Mouse (Mus musculus) midbrain, embryonic 13.5 days (tissue): ENCODE measurements around the gene Sdk1. TPM values are rescaled to one million over a fixed set of nuclear protein-coding genes. Genes with fewer than 3 reads are reported as not detected.
"Not testable (repeated sequence)": the region's sequence is repeated elsewhere in the genome, so short reads cannot be mapped to it uniquely, and the experiment has no call there.

ENCODE experiments used
- ATAC-seq: fragments of 200-750 bp; cut with Nextera tagmentation; 2 replicates; pipeline ENCODE4 v1.8.0; 2017; ENCODE audit warnings: mild to moderate bottlenecking, moderate TSS enrichment, moderate library complexity
- H3K27ac ChIP-seq: fragments of 300-500 bp; sonication (generic); 2 replicates; pipeline ENCODE4 v1.5.1; 2015; ENCODE audit warnings: inconsistent platforms, mild to moderate bottlenecking, moderate library complexity
- H3K27me3 ChIP-seq: fragments of 300-500 bp; sonication (generic); 2 replicates; pipeline ENCODE4 v1.6.1; 2015; ENCODE audit warnings: mild to moderate bottlenecking, inconsistent platforms
- H3K36me3 ChIP-seq: fragments of 300-500 bp; sonication (generic); 2 replicates; pipeline ENCODE4 v1.6.1; 2015; ENCODE audit warnings: mild to moderate bottlenecking, inconsistent platforms
- H3K4me1 ChIP-seq: fragments of 300-500 bp; sonication (generic); replicated peaks from 2 replicates; pipeline ENCODE4 v1.6.1; 2015; ENCODE audit warnings: inconsistent platforms
- H3K4me2 ChIP-seq: fragments of 300-500 bp; sonication (generic); replicated peaks from 2 replicates; pipeline ENCODE4 v1.6.1; 2015; ENCODE audit warnings: moderate library complexity, mild to moderate bottlenecking, inconsistent platforms
- H3K4me3 ChIP-seq: fragments of 300-500 bp; sonication (generic); replicated peaks from 2 replicates; pipeline ENCODE4 v1.5.1; 2015; ENCODE audit warnings: mild to moderate bottlenecking, inconsistent platforms
- H3K9ac ChIP-seq: fragments of 300-500 bp; sonication (generic); replicated peaks from 2 replicates; pipeline ENCODE4 v1.6.1; 2015; ENCODE audit warnings: mild to moderate bottlenecking, inconsistent platforms
- H3K9me3 ChIP-seq: fragments of 300-500 bp; sonication (generic); 2 replicates; pipeline ENCODE4 v1.6.1; 2016; ENCODE audit warnings: mild to moderate bottlenecking, inconsistent platforms
- WGBS: fragments of 180-500 bp; shearing (Covaris S2); methylation state at CpG from one replicate; pipeline ENCODE4 v1.1.7; 2015; 5-methylcytosine and 5-hydroxymethylcytosine counted together
- polyA plus RNA-seq: library from polyadenylated mRNA; unstranded; fragments of >200 nt; fragmentation: Nextera tagmentation; extraction: Ambion mirVana; gene quantifications from 2 replicates; pipeline ENCODE4 v1.2.1, GENCODE M21; 2015

Gene Sdk1
- polyA plus RNA-seq, 1 experiment from 2014 or later: 2.0 TPM

DNA sequence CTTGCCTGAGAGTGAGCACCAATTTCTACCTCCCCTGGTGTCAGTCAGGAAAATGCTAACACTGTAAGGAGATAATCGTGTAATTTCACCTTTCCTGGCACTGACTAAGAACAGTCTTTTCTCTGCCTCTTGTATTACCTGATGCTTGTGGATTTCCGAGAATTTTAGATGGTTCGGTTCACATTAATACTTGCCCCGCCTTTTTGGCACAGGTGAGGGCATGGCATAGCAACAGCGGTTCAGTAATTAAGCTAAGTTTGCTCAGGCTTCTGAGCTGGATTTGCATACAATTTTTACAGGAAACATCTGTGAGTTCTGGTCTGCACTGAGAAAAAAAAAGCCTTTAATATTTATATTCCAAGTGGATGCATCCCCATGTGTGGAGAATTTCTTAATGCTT is 350.0 kb downstream of the Sdk1 start:
- Histone ChIP-seq H3K27ac (no peak overlapping the region), H3K4me2 (no peak overlapping the region), H3K36me3 (no peaks in the 10 kb centered on the region), H3K9me3 (0 out of 2 replicates have a peak, but pooled peaks cover 3% of the 10 kb centered on the region), H3K4me3 (no peak overlapping the region), H3K27me3 (no peaks in the 10 kb centered on the region), H3K4me1 (no peaks in the 10 kb centered on the region), H3K9ac (no peak overlapping the region)
- 86% methylated on average over 5 of the region's 5 CpGs for WGBS
- ATAC-seq: no peak

DNA sequence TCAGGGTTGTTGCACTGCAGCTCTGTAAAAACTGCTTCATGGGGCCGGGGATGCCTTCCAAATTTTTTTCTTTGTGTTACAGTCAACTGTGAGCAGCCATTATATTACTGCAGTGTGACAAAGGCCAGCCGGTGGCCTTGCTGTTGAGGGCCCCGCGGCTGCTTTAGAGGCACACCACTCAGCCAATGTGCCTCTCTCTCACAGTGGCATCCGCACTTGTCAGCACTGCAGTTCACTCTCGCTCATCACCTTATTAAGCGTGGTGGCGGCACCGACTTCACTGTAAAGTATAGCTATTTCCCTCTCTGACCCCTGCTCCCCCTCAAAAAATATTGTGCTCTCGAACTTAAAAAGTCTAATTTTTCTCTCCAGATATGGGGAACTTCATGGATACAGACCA is 371.4 kb downstream of the Sdk1 start:
- Histone ChIP-seq H3K4me3 (no peak overlapping the region), H3K9ac (no peak overlapping the region), H3K27ac (no peak overlapping the region), H3K27me3 (no peaks in the 10 kb centered on the region), H3K9me3 (no peaks in the 10 kb centered on the region), H3K4me1 (peaks cover 4% of the 10 kb centered on the region; the same call in 1 of the 2 replicates), H3K4me2 (no peak overlapping the region), H3K36me3 (no peaks in the 10 kb centered on the region)
- ATAC-seq: no peak
- WGBS: 71% methylated on average over 10 of the region's 10 CpGs

- Histone ChIP-seq H3K4me2 (no peak overlapping the region), H3K27ac (no peak overlapping the region), H3K9me3 (no peaks in the 10 kb centered on the region), H3K36me3 (no peaks in the 10 kb centered on the region), H3K9ac (no peak overlapping the region), H3K27me3 (no peaks in the 10 kb centered on the region), H3K4me3 (no peak overlapping the region), H3K4me1 (peaks cover 11% of the 10 kb centered on the region)
- 66% methylated on average over 7 of the region's 7 CpGs for WGBS
- ATAC-seq: no peak
These were observed 374.5 kb downstream of the Sdk1 start for GRCm38 (mm10) chr5:141615763-141616162.

GRCm38 (mm10) chr5:141617660-141618059 is 376.4 kb downstream of the Sdk1 start:
- Histone ChIP-seq H3K9ac (no peak overlapping the region), H3K4me2 (no peak overlapping the region), H3K36me3 (no peaks in the 10 kb centered on the region), H3K9me3 (no peaks in the 10 kb centered on the region), H3K4me1 (peaks cover 11% of the 10 kb centered on the region), H3K27me3 (no peaks in the 10 kb centered on the region), H3K4me3 (no peak overlapping the region), H3K27ac (no peak overlapping the region)
- WGBS: 45% methylated on average over 6 of the region's 6 CpGs
- ATAC-seq: no peak

DNA sequence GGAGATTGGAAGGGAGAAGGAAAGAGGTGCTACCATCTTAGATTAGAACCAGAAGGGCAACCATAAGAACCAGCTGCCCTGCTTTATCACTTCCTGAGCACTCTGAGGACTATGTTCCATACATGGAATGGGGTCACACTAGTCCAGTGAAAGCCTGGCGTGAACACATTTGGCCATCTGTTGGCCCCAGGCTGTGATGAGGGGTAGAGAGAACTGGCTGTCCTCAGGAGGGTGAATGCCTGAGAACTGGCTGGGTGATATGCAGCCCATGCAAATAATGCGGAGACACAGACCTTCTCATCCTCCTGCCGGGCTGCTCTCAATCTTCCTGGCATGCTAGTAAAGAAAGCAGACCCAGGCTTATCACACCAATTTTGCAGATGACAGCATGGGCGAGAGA is 384.1 kb downstream of the Sdk1 start:
- Histone ChIP-seq H3K4me2 (no peak overlapping the region), H3K27me3 (no peaks in the 10 kb centered on the region), H3K36me3 (no peaks in the 10 kb centered on the region), H3K9ac (no peak overlapping the region), H3K4me1 (no peaks in the 10 kb centered on the region), H3K9me3 (no peaks in the 10 kb centered on the region), H3K4me3 (no peak overlapping the region), H3K27ac (no peak overlapping the region)
- 92% methylated on average over 4 of the region's 4 CpGs for WGBS
- ATAC-seq: no peak

- no peaks in the 10 kb centered on the region for H3K9me3 ChIP-seq
- H3K4me2 ChIP-seq: no peak overlapping the region
- H3K36me3 ChIP-seq: no peaks in the 10 kb centered on the region
- no peak overlapping the region for H3K9ac ChIP-seq
- H3K4me1 ChIP-seq: no peaks in the 10 kb centered on the region
- no peak overlapping the region for H3K4me3 ChIP-seq
- ATAC-seq: no peak
- no peaks in the 10 kb centered on the region for H3K27me3 ChIP-seq
- H3K27ac ChIP-seq: no peak overlapping the region
- WGBS: 93% methylated on average over 5 of the region's 5 CpGs
These were observed 390.4 kb downstream of the Sdk1 start for GRCm38 (mm10) chr5:141631641-141632040.

- no peak overlapping the region for H3K27ac ChIP-seq
- no peaks in the 10 kb centered on the region for H3K36me3 ChIP-seq
- no peak overlapping the region for H3K4me2 ChIP-seq
- H3K9me3 ChIP-seq: no peaks in the 10 kb centered on the region
- H3K4me1 ChIP-seq: 0 out of 2 replicates have a peak, but pooled peaks cover 4% of the 10 kb centered on the region
- no peaks in the 10 kb centered on the region for H3K27me3 ChIP-seq
- no peak overlapping the region for H3K4me3 ChIP-seq
- H3K9ac ChIP-seq: no peak overlapping the region
- 72% methylated on average over 4 of the region's 4 CpGs for WGBS
- no peak for ATAC-seq
These were observed 392.0 kb downstream of the Sdk1 start for GRCm38 (mm10) chr5:141633271-141633670.

- Histone ChIP-seq H3K4me2 (no peak overlapping the region), H3K27ac (no peak overlapping the region), H3K4me1 (0 out of 2 replicates have a peak, but pooled peaks cover 4% of the 10 kb centered on the region), H3K9me3 (no peaks in the 10 kb centered on the region), H3K4me3 (no peak overlapping the region), H3K36me3 (no peaks in the 10 kb centered on the region), H3K27me3 (no peaks in the 10 kb centered on the region), H3K9ac (no peak overlapping the region)
- 88% methylated on average over 11 of the region's 11 CpGs for WGBS
- no peak for ATAC-seq
These were observed 395.1 kb downstream of the Sdk1 start for GRCm38 (mm10) chr5:141636406-141636805.

DNA sequence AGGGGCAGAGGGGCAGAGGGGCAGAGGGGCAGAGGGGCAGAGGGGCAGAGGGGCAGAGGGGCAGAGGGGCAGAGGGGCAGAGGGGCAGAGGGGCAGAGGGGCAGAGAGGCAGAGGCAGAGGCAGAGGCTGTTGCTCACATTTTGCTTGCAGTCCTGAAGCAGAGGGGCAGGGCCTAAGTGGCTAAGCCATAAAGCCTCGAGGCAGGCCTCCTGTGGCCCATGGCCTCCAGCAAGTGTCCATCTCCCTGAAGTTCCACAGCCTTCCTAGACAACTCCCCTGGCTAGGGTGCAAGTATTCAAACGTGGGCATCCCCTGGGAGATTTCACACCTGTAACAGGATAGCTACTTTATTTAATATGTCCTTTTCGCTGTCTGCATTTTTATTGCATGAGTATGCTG is 395.8 kb downstream of the Sdk1 start:
- H3K9me3 ChIP-seq, H3K4me2 ChIP-seq, H3K9ac ChIP-seq, H3K4me3 ChIP-seq, ATAC-seq, H3K27ac ChIP-seq, H3K27me3 ChIP-seq, H3K36me3 ChIP-seq, H3K4me1 ChIP-seq: not testable (repeated sequence)
- WGBS: 75% methylated on average over 3 of the region's 3 CpGs

GRCm38 (mm10) chr5:141645671-141646070 is 404.4 kb downstream of the Sdk1 start:
- no peaks in the 10 kb centered on the region for H3K27me3 ChIP-seq
- no peak overlapping the region for H3K4me3 ChIP-seq
- ATAC-seq: no peak
- no peak overlapping the region for H3K27ac ChIP-seq
- no peak overlapping the region for H3K4me2 ChIP-seq
- 74% methylated on average over 5 of the region's 5 CpGs for WGBS
- no peak overlapping the region for H3K9ac ChIP-seq
- H3K4me1 ChIP-seq: 0 out of 2 replicates have a peak, but pooled peaks cover 2% of the 10 kb centered on the region
- H3K9me3 ChIP-seq: no peaks in the 10 kb centered on the region
- H3K36me3 ChIP-seq: no peaks in the 10 kb centered on the region

DNA sequence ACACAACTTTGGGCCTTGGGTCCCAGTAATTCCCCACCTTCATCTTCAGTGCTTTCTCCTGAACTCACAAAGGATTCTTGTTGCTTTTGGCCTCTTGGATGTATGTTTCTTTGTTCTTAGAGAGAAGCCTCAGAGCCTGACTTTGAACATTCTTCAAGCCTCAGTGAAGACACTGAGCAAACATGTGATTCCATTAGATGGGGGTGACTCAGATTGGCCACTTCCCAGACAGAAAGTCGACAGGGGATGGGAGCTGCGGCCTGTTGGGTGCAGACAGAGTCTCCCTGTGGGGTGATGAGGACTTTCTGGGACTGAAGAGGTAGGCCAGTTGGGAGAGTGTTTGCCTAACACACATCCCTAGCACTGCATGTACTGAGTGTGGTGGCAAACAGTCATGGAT is 405.3 kb downstream of the Sdk1 start:
- Histone ChIP-seq H3K27me3 (no peaks in the 10 kb centered on the region), H3K4me2 (no peak overlapping the region), H3K4me1 (0 out of 2 replicates have a peak, but pooled peaks cover 2% of the 10 kb centered on the region), H3K36me3 (no peaks in the 10 kb centered on the region), H3K9ac (no peak overlapping the region), H3K4me3 (no peak overlapping the region), H3K27ac (no peak overlapping the region), H3K9me3 (no peaks in the 10 kb centered on the region)
- ATAC-seq: no peak
- WGBS: 70% methylated on average over 2 of the region's 2 CpGs

- no peak overlapping the region for H3K27ac ChIP-seq
- H3K4me1 ChIP-seq: 0 out of 2 replicates have a peak, but pooled peaks cover 2% of the 10 kb centered on the region
- H3K4me2 ChIP-seq: no peak overlapping the region
- H3K9me3 ChIP-seq: no peaks in the 10 kb centered on the region
- H3K9ac ChIP-seq: no peak overlapping the region
- no peaks in the 10 kb centered on the region for H3K27me3 ChIP-seq
- no peak for ATAC-seq
- no peak overlapping the region for H3K4me3 ChIP-seq
- H3K36me3 ChIP-seq: no peaks in the 10 kb centered on the region
- 55% methylated on average over 6 of the region's 6 CpGs for WGBS
These were observed 408.6 kb downstream of the Sdk1 start for GRCm38 (mm10) chr5:141649831-141650375.

GRCm38 (mm10) chr5:141651690-141652377 is 410.5 kb downstream of the Sdk1 start:
- Histone ChIP-seq H3K9ac (no peak overlapping the region), H3K36me3 (no peaks in the 10 kb centered on the region), H3K9me3 (no peaks in the 10 kb centered on the region), H3K4me1 (no peaks in the 10 kb centered on the region), H3K27me3 (no peaks in the 10 kb centered on the region), H3K4me3 (no peak overlapping the region), H3K4me2 (no peak overlapping the region), H3K27ac (no peak overlapping the region)
- WGBS: 90% methylated on average over 4 of the region's 4 CpGs
- no peak for ATAC-seq
